In genomic region chr3:6617881-6618280, GRCm38 (mm10) we compare ENCODE assay signal across 23 mouse cellular contexts. TPM values are rescaled to one million over a fixed set of nuclear protein-coding genes. Genes with fewer than 3 reads are reported as not detected.
"Had no signal": no experiment of that assay in that cellular context is flagged by ENCODE, and none has a peak within 500 bp of the region (broad histone marks: within the 10 kb centered on the region; RNA-seq: fewer than 3 reads in every experiment).

No protein-coding gene starts in this region.

- DNase-seq: retina, postnatal 1 day; right cerebral cortex, adult 18-20 months; right cerebral cortex, postnatal 14 days; right cerebral cortex, postnatal 25 days; right cerebral cortex, postnatal 4 days; spleen, adult 18-20 months; thymus, adult 18-20 months; thymus, adult 2 months; thymus, postnatal 14 days; thymus, postnatal 25 days; thymus, postnatal 36 days; thymus, postnatal 4 days had no signal

- H3K27me3 ChIP-seq: neural tube, embryonic 13.5 days; neural tube, embryonic 15.5 days; stomach, embryonic 15.5 days had no signal

- H3K4me1 ChIP-seq: neural tube, embryonic 13.5 days; neural tube, embryonic 15.5 days; stomach, embryonic 15.5 days had no signal

- H3K4me3 ChIP-seq: neural tube, embryonic 13.5 days; neural tube, embryonic 15.5 days; stomach, embryonic 15.5 days had no signal

- H3K36me3 ChIP-seq: neural tube, embryonic 13.5 days; neural tube, embryonic 15.5 days; stomach, embryonic 15.5 days had no signal

- H3K27ac ChIP-seq: neural tube, embryonic 13.5 days; neural tube, embryonic 15.5 days; stomach, embryonic 15.5 days; stomach, postnatal 0 days had no signal

RNA-seq across cellular contexts. Expression of gene 1700008P02Rik, which starts 2.4 kb away (rescaled TPM):
- polyA plus RNA-seq: neural tube, embryonic 13.5 days; neural tube, embryonic 14.5 days; neural tube, embryonic 15.5 days; small intestine, adult 2 months; spleen, adult 2 months; stomach, embryonic 14.5 days; stomach, embryonic 15.5 days; stomach, embryonic 16.5 days; stomach, postnatal 0 days; thymus, adult 2 months; thymus, postnatal 0 days; urinary bladder, adult 2 months had no signal
